Mouse (Mus musculus): ENCODE data around the gene Arhgef1. TPM values are rescaled to one million over a fixed set of nuclear protein-coding genes. Genes with fewer than 3 reads are reported as not detected.
A peak's percentile ranks its signal among the peaks of the same experiment; 100 is the strongest.

The Arhgef1 gene
- polyA plus RNA-seq, 1 experiment, result 51.4 TPM

DNA sequence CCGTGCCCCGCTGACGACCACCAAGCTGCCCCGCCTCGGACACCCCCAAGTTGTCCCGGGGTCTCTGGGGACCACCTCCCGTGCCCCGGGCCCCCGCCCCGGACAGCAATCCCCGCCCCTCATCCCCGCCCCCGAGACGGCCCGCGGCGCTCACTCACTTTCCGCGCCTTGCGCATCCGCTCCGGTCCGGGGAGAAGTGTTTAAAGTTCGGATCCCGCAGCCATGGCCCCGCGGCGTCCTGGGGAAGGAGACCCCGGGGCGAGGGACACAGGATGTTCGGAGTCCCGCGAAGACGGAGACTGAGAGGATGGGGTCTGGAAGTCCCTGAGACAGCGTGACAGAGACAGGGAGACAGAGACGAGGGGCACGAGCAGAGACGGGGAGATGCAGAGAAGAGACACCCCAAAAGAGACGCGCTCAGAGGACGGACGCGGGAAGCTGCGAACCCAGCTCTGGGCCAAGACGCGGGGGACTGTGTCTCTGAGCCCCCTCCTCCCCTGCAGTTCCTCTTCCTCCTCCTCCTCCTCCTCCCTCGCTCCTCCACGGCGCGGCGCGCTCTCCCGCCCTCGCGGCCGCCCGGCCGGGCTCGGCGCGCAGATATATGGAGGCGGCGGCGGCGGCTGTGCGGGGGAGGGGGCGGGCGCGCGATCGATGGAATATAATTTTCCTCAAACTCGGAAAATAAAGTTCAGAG lies 41.7 kb downstream of the Arhgef1 start, which contains the start of gene Gm4881:
Gene Gm4881, minus strand, starts transcription at position 238 of the 694 bp plus-strand sequence.
- no peak within 1 kb of the TSS for H3K4me2 ChIP-seq (ENCODE audit: low read depth)
- TF ChIP-seq TCF12 (IDR thresholded peaks at IDR 0.05; ENCODE audit: insufficient read depth, poor library complexity, severe bottlenecking), result no peak
- no peak for TF ChIP-seq POLR2AphosphoS2 (IDR thresholded peaks at IDR 0.05; ENCODE audit: insufficient read length, low read depth)
- TF ChIP-seq REST (IDR thresholded peaks at IDR 0.05; ENCODE audit: insufficient read depth, insufficient read length), result no peak
- no peak for TF ChIP-seq E2F4 (IDR thresholded peaks at IDR 0.05; ENCODE audit: insufficient read depth)
- no peak for TF ChIP-seq SRF (IDR thresholded peaks at IDR 0.05; ENCODE audit: control insufficient read depth, insufficient read length, low read depth)
- no peak for TF ChIP-seq MYOD1 (IDR thresholded peaks at IDR 0.05; ENCODE audit: control insufficient read depth in 1 of 3, insufficient read length in 2 of 3, low read depth in 2 of 3)

DNA sequence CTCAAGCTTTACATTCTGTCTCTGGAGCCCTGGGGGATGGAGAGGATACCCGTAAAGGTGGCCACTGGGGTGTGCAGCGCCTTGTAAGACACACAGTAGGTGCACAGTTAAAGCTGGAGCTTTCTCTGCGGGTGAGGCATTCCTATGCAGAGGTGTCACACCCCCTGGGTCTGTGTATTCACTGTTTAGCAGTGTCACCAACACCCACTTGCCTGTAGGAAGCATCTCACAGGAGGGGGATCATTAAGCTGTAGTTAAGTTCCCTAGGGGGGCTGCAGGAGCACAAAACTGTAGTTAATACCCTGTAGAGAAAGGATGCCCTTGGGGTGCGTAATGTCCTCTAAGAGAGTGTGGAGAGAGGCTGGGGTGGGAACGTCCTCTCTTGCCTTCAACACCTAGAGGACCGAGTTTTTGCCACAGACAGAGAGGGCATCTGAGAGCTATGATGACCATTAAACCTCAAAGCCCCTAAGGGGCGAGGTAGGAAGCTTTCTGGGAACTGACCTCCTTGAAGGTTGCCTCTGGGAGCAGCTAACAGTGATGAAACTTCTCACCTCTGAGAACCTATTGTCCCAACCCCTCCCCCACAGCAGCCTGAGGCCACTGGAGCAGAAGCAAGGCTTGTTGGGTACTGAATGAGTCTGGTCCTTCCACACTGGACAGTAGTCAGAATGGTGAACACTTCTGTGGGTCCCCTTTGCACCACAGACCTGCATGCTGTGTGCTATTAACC lies 44.8 kb downstream of the Arhgef1 start:
- H3K79me2 ChIP-seq (ENCODE audit: control insufficient read depth, insufficient read depth), result no peaks in the 10 kb centered on the region
- no peak overlapping the region for H3K4me2 ChIP-seq (ENCODE audit: low read depth)
- TF ChIP-seq POLR2A (IDR thresholded peaks at IDR 0.05; ENCODE audit: insufficient read length, low read depth), result no peak
- TF ChIP-seq POLR2AphosphoS2 (IDR thresholded peaks at IDR 0.05; ENCODE audit: insufficient read length, low read depth), result no peak
- TF ChIP-seq MYOD1 (IDR thresholded peaks at IDR 0.05; ENCODE audit: control insufficient read depth in 1 of 3, insufficient read length in 2 of 3, low read depth in 2 of 3), result no peak
- no peak for TF ChIP-seq REST (IDR thresholded peaks at IDR 0.05; ENCODE audit: insufficient read depth, insufficient read length)
- no peak for TF ChIP-seq USF1 (IDR thresholded peaks at IDR 0.05; ENCODE audit: low read depth)
- no peak for TF ChIP-seq SRF (IDR thresholded peaks at IDR 0.05; ENCODE audit: control insufficient read depth, insufficient read length, low read depth)
- TF ChIP-seq MAX (IDR thresholded peaks at IDR 0.05; ENCODE audit: low read depth), result no peak
- no peak for TF ChIP-seq CEBPB (IDR thresholded peaks at IDR 0.05; ENCODE audit: insufficient read depth, poor library complexity, severe bottlenecking)
- TF ChIP-seq TCF12 (IDR thresholded peaks at IDR 0.05; ENCODE audit: insufficient read depth, poor library complexity, severe bottlenecking), result no peak
- no peak for TF ChIP-seq MYOG (IDR thresholded peaks at IDR 0.05; ENCODE audit: control insufficient read depth in 1 of 3, insufficient read depth in 1 of 3, insufficient read length in 2 of 3, low read depth in 2 of 3)
- TF ChIP-seq TCF3 (IDR thresholded peaks at IDR 0.05; ENCODE audit: insufficient read length, low read depth), result no peak
- TF ChIP-seq E2F4 (IDR thresholded peaks at IDR 0.05; ENCODE audit: insufficient read depth), result no peak
- peaks cover 100% of the 10 kb centered on the region for H3K27me3 ChIP-seq (ENCODE audit: control insufficient read depth, insufficient read depth, insufficient read length)
- no peak overlapping the region for H3ac ChIP-seq (ENCODE audit: control insufficient read depth, insufficient read length)
- no peaks in the 10 kb centered on the region for H3K36me3 ChIP-seq (ENCODE audit: control insufficient read depth, insufficient read depth)
- H3K4me3 ChIP-seq, result no peak overlapping the region

More for the DNA sequence above, 41.7 kb downstream of the Arhgef1 start, which contains the start of gene Gm4881:
- Histone ChIP-seq H3ac (ENCODE audit: control insufficient read depth, insufficient read length) (no peak within 1 kb of the TSS), H3K4me3 (no peak within 1 kb of the TSS), H3K27me3 (ENCODE audit: control insufficient read depth, insufficient read depth, insufficient read length) (peaks cover 94% of the 10 kb centered on the region), H3K36me3 (ENCODE audit: control insufficient read depth, insufficient read depth) (no peaks in the 10 kb centered on the region), H3K79me2 (ENCODE audit: control insufficient read depth, insufficient read depth) (no peaks in the 10 kb centered on the region)

DNA sequence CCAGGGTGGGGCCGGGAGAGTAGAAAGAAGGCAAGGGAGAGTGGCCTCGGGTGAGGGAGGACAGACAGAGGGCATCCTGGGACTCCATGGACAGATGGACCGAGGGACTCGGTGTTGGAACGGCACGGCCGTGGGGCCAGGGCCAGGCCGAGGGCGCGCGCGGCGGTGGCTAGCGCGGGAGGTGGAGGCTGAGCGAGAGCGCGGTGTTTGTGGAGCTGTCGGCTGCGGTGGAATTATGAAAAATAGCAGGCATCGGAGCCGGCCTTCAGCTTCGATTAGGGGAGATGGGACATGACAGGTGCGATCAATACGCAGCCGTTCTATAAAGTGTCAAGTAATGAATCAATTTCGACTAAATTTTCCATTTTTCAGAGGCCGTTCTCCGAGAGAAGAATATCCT lies 46.1 kb downstream of the Arhgef1 start:
- H3ac ChIP-seq (ENCODE audit: control insufficient read depth, insufficient read length), result no peak overlapping the region
- no peaks in the 10 kb centered on the region for H3K79me2 ChIP-seq (ENCODE audit: control insufficient read depth, insufficient read depth)
- no peak overlapping the region for H3K4me3 ChIP-seq
- TF ChIP-seq CEBPB (IDR thresholded peaks at IDR 0.05; ENCODE audit: insufficient read depth, poor library complexity, severe bottlenecking) (no peak), USF1 (IDR thresholded peaks at IDR 0.05; ENCODE audit: low read depth) (no peak), POLR2AphosphoS2 (IDR thresholded peaks at IDR 0.05; ENCODE audit: insufficient read length, low read depth) (no peak), TCF12 (IDR thresholded peaks at IDR 0.05; ENCODE audit: insufficient read depth, poor library complexity, severe bottlenecking) (no peak), MYOG (IDR thresholded peaks at IDR 0.05; ENCODE audit: control insufficient read depth in 1 of 3, insufficient read depth in 1 of 3, insufficient read length in 2 of 3, low read depth in 2 of 3) (no peak), TCF3 (IDR thresholded peaks at IDR 0.05; ENCODE audit: insufficient read length, low read depth) (no peak), SRF (IDR thresholded peaks at IDR 0.05; ENCODE audit: control insufficient read depth, insufficient read length, low read depth) (no peak), POLR2A (IDR thresholded peaks at IDR 0.05; ENCODE audit: insufficient read length, low read depth) (no peak), MYOD1 (IDR thresholded peaks at IDR 0.05; ENCODE audit: control insufficient read depth in 1 of 3, insufficient read length in 2 of 3, low read depth in 2 of 3) (no peak)
- H3K4me2 ChIP-seq (ENCODE audit: low read depth), result no peak overlapping the region
- peaks cover 98% of the 10 kb centered on the region for H3K27me3 ChIP-seq (ENCODE audit: control insufficient read depth, insufficient read depth, insufficient read length)
- no peaks in the 10 kb centered on the region for H3K36me3 ChIP-seq (ENCODE audit: control insufficient read depth, insufficient read depth)

DNA sequence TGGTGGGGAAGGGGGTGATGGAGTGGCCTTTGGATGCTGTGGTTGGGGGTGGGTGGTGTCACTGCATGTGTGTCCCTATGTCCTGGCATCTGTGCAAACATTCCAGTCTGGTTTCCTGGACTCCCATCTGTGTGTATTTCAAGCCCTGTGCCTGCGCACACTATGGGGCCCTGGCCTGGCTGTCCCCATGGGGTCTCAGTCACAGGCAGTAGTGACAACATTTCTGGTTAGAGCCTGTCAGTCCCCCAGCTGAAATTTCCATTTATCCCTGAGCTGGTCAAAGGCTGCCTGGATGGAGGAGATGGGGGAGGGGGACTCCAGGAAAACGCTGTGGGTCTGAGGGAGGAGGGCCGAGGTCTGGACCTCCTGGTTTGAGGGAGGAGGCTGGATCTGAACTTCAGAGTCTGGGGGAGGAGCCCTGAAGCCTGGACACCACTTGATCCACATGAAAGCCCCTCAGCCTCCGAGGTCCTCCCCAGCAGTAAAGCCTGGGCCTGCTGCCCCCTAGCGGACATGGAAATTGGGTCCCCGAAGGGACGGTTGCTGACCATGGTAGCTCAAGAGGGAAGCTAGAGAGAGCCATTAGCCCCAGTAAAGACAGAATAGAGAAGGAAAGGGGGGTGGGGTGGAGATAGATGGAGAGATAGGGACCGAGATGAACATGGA lies 47.4 kb downstream of the Arhgef1 start:
- no peak overlapping the region for H3ac ChIP-seq (ENCODE audit: control insufficient read depth, insufficient read length)
- H3K36me3 ChIP-seq (ENCODE audit: control insufficient read depth, insufficient read depth), result no peaks in the 10 kb centered on the region
- peaks cover 98% of the 10 kb centered on the region for H3K27me3 ChIP-seq (ENCODE audit: control insufficient read depth, insufficient read depth, insufficient read length)
- H3K79me2 ChIP-seq (ENCODE audit: control insufficient read depth, insufficient read depth), result no peaks in the 10 kb centered on the region
- peak; percentile 68 for TF ChIP-seq REST (IDR thresholded peaks at IDR 0.05; ENCODE audit: insufficient read depth, insufficient read length)
- TF ChIP-seq POLR2AphosphoS2 (IDR thresholded peaks at IDR 0.05; ENCODE audit: insufficient read length, low read depth), result no peak
- H3K4me3 ChIP-seq, result no peak overlapping the region
- H3K4me2 ChIP-seq (ENCODE audit: low read depth), result no peak overlapping the region
